Mouse (Mus musculus) gastrocnemius, adult 2 months (tissue): ENCODE results near the gene AW822073. TPM values are rescaled to one million over a fixed set of nuclear protein-coding genes. Genes with fewer than 3 reads are reported as not detected.
A peak's percentile ranks its signal among the peaks of the same experiment; 100 is the strongest.
"Not testable (repeated sequence)": the region's sequence is repeated elsewhere in the genome, so short reads cannot be mapped to it uniquely, and the experiment has no call there.

ENCODE experiments used
- DNase-seq: peaks from one replicate; pipeline ENCODE4 v3.0.0; 2022
- H3K27ac ChIP-seq: fragments of 200-600 bp; 2 replicates; pipeline ENCODE4 v1.8.1; 2022; ENCODE audit warnings: mild to moderate bottlenecking
- H3K4me3 ChIP-seq: fragments of 200-600 bp; 2 replicates; pipeline ENCODE4 v1.8.1; 2022; ENCODE audit warnings: mild to moderate bottlenecking, moderate library complexity
- CTCF ChIP-seq: fragments of 200-600 bp; IDR thresholded peaks from 2 replicates; pipeline ENCODE4 v1.8.1; 2022; ENCODE audit warnings: antibody characterized with exemption, mild to moderate bottlenecking, moderate library complexity
- intact Hi-C: fragments of 180-260 bp; cut with DNase I; formaldehyde crosslinking; loops from one replicate; pipeline ENCODE4 v1.15.1; 2025
- long read RNA-seq, 2 experiments: library from polyadenylated mRNA; stranded (forward); transcript quantifications; one replicate each; pipeline ENCODE4 v2.0.0; 2021
- total RNA-seq, 2 experiments: library from RNA; stranded (reverse); gene quantifications; 2 replicates each; pipeline ENCODE4 v1.2.3; 2021

AW822073 gene
- not detected for total RNA-seq
- long read RNA-seq, experiment 1: 0 reads
- long read RNA-seq, experiment 2: 0 reads

GRCm38 (mm10) chr10:58224827-58225785, at the start of gene AW822073:
Gene AW822073 (minus strand): TSS chr10:58224930.
- H3K27ac ChIP-seq, intact Hi-C loops, H3K4me3 ChIP-seq: not testable (repeated sequence)
- peak; percentile 48 for DNase-seq

GRCm38 (mm10) chr10:58258466-58258865, 33.7 kb upstream of the AW822073 start:
- TF ChIP-seq CTCF: no peak
- Histone ChIP-seq H3K27ac (no peak overlapping the region), H3K4me3 (no peak overlapping the region)
- DNase-seq: no peak
- intact Hi-C loops: no loop called here

- intact Hi-C loops: no loop called here
- peak overlapping the region; percentile 90 for H3K4me3 ChIP-seq
- no peak for TF ChIP-seq CTCF
- DNase-seq: no peak
- H3K27ac ChIP-seq: peak overlapping the region; percentile 88
Measured at GRCm38 (mm10) chr10:58255954-58256353, 31.2 kb upstream of the AW822073 start.

GRCm38 (mm10) chr10:58255213-58255892, 30.6 kb upstream of the AW822073 start, which contains the start of gene Gcc2:
Gene Gcc2 (plus strand): TSS chr10:58255497.
- no peak for TF ChIP-seq CTCF
- intact Hi-C loops: no loop called here

GRCm38 (mm10) chr10:58254635-58255175, 30.0 kb upstream of the AW822073 start:
- peak overlapping the region; percentile 90 for H3K4me3 ChIP-seq
- no peak for DNase-seq
- intact Hi-C loops: no loop called here
- TF ChIP-seq CTCF: no peak
- H3K27ac ChIP-seq: peak overlapping the region; percentile 88

More at GRCm38 (mm10) chr10:58255213-58255892, 30.6 kb upstream of the AW822073 start, which contains the start of gene Gcc2:
- peak; percentile 97 for DNase-seq
- Histone ChIP-seq H3K27ac (peak within 1 kb of the TSS; percentile 88), H3K4me3 (peak within 1 kb of the TSS; percentile 90)

GRCm38 (mm10) chr10:58249535-58249934, 24.8 kb upstream of the AW822073 start:
- intact Hi-C loops: no loop called here
- H3K27ac ChIP-seq: no peak overlapping the region
- TF ChIP-seq CTCF: no peak
- DNase-seq: no peak
- no peak overlapping the region for H3K4me3 ChIP-seq

- peak; percentile 53 for DNase-seq
- H3K4me3 ChIP-seq, H3K27ac ChIP-seq, intact Hi-C loops: not testable (repeated sequence)
Measured at GRCm38 (mm10) chr10:58238984-58239740, 14.4 kb upstream of the AW822073 start.

GRCm38 (mm10) chr10:58236613-58237012, 11.9 kb upstream of the AW822073 start, which contains the start of gene Gm4981:
Gene Gm4981 (minus strand): TSS chr10:58236701.
- no peak for DNase-seq
- no peak for TF ChIP-seq CTCF
- Histone ChIP-seq H3K4me3 (no peak within 1 kb of the TSS), H3K27ac (no peak within 1 kb of the TSS)
- intact Hi-C loops: no loop called here

GRCm38 (mm10) chr10:58234985-58235384, 10.3 kb upstream of the AW822073 start:
- intact Hi-C loops, H3K4me3 ChIP-seq, H3K27ac ChIP-seq, DNase-seq: not testable (repeated sequence)

GRCm38 (mm10) chr10:58233740-58234121, 9.0 kb upstream of the AW822073 start:
- H3K4me3 ChIP-seq, DNase-seq, H3K27ac ChIP-seq, intact Hi-C loops: not testable (repeated sequence)

GRCm38 (mm10) chr10:58233054-58233739, 8.5 kb upstream of the AW822073 start:
- H3K4me3 ChIP-seq, H3K27ac ChIP-seq, intact Hi-C loops: not testable (repeated sequence)
- peak; percentile 24 for DNase-seq

- intact Hi-C loops, H3K4me3 ChIP-seq, DNase-seq, H3K27ac ChIP-seq: not testable (repeated sequence)
Measured at GRCm38 (mm10) chr10:58232641-58232969, 7.9 kb upstream of the AW822073 start, which contains the start of gene Duxf3. Gene Duxf3 (minus strand): TSS chr10:58232675.

GRCm38 (mm10) chr10:58231779-58232640, 7.3 kb upstream of the AW822073 start:
- H3K27ac ChIP-seq, intact Hi-C loops, H3K4me3 ChIP-seq: not testable (repeated sequence)
- DNase-seq: peak; percentile 83

GRCm38 (mm10) chr10:58231088-58231487, 6.4 kb upstream of the AW822073 start:
- H3K27ac ChIP-seq, intact Hi-C loops, H3K4me3 ChIP-seq: not testable (repeated sequence)
- DNase-seq: peak; percentile 53

GRCm38 (mm10) chr10:58230021-58230420, 5.3 kb upstream of the AW822073 start:
- H3K4me3 ChIP-seq, DNase-seq, intact Hi-C loops, H3K27ac ChIP-seq: not testable (repeated sequence)

GRCm38 (mm10) chr10:58227798-58228197, 3.1 kb upstream of the AW822073 start:
- intact Hi-C loops, DNase-seq, H3K4me3 ChIP-seq, H3K27ac ChIP-seq: not testable (repeated sequence)
